Mouse (Mus musculus) embryonic fibroblast, embryonic 13.5 days (primary cell): ENCODE measurements around the gene Ppp1r16b.

Experiments used
- CTCF ChIP-seq: IDR thresholded peaks from 2 replicates; pipeline ENCODE4 v1.5.1; 2011; ENCODE audit warnings: mild to moderate bottlenecking, control low read depth, low read length, moderate library complexity, borderline replicate concordance; ENCODE audit not compliant: insufficient read depth
- POLR2A ChIP-seq: IDR thresholded peaks from 2 replicates; pipeline ENCODE4 v1.6.1; 2011; ENCODE audit warnings: low read depth, mild to moderate bottlenecking, control low read depth, low read length, moderate library complexity

DNA sequence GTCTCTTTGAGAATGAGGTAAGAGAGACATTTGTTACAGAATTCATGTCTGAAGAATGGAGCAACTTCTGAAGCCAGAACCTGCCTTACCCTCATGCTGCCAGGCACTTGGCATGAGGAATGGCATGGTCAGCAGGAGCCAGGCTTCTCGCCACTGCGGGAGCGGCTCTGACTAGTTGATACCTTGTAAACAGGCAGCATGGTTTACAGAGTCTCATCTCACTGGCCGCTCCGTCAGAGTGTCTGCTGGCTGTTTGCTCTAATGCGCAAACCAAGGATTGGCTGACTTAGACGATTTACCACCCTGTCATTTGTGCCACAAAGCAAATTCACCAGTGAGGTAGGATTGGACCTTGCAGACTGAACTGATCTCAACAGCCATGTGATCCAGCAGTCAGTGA lies 115.9 kb downstream of the Ppp1r16b start:
- TF ChIP-seq CTCF (no peak), POLR2A (no peak)
